Mouse (Mus musculus): Measurements from ENCODE around the gene Pter. TPM values are rescaled to one million over a fixed set of nuclear protein-coding genes. Genes with fewer than 3 reads are reported as not detected.

The Pter gene
- total and polyA plus RNA-seq, 3 experiments = 27.2 to 90.9 (median 53.7) TPM

- no peak for TF ChIP-seq UBTF (IDR thresholded peaks at IDR 0.05; ENCODE audit: low read depth, low read length)
- TF ChIP-seq USF1 (IDR thresholded peaks at IDR 0.05; ENCODE audit: low read depth, low read length) = no peak
Measured at GRCm38 (mm10) chr2:12930338-12930737, 6.5 kb downstream of the Pter start (continued).

- peaks cover 5 to 40% of the 10 kb centered on the region in 2 experiments for H3K36me3 ChIP-seq (replicated peaks in 1 of 2; ENCODE audit: control insufficient read depth in 1 of 2, insufficient read depth in 1 of 2, low read length in 1 of 2)
- H3K9ac ChIP-seq (ENCODE audit: insufficient read depth, low read depth) = no peak overlapping the region
- no peak for DNase-seq (ENCODE audit: extremely low read depth)
- H3K4me1 ChIP-seq (ENCODE audit: control insufficient read depth in 1 of 2, insufficient read depth in 2 of 2) = peaks cover 6 to 31% of the 10 kb centered on the region in 2 experiments; a peak in 3 of 4 replicates
- TF ChIP-seq CTCF (conservative IDR thresholded peaks at IDR 0.05 in 1 of 2, IDR thresholded peaks at IDR 0.05 in 1 of 2; ENCODE audit: low read depth in 2 of 2, low read length in 2 of 2) (no peak), GABPA (IDR thresholded peaks at IDR 0.05; ENCODE audit: insufficient replicate concordance, low read depth, low read length) (no peak)
- dilution Hi-C loops (cut with MboI; ENCODE audit: extremely low pct_ligation_motif_present, extremely low pct_unique_long_range_greater_than_20kb, low sequenced_read_pairs) = no loop called here
- no peaks in the 10 kb centered on the region for H3K27me3 ChIP-seq (replicated peaks)
- in situ Hi-C loops (cut with MboI; ENCODE audit: low pct_ligation_motif_present, low pct_unique_long_range_greater_than_20kb, low sequenced_read_pairs) = no loop called here
- H3K79me2 ChIP-seq (replicated peaks; ENCODE audit: control insufficient read depth, extremely low read depth, insufficient read depth, poor library complexity, severe bottlenecking) = no peaks in the 10 kb centered on the region; the same call in 1 of the 2 replicates
- no peak overlapping the region for H3K4me2 ChIP-seq (ENCODE audit: insufficient read depth, low read depth, poor library complexity, severe bottlenecking)
- no peak overlapping the region for H3K4me3 ChIP-seq (replicated peaks in 1 of 3; ENCODE audit: low read depth in 2 of 3, low read length in 2 of 3, poor library complexity in 1 of 3)
- H3K27ac ChIP-seq (ENCODE audit: insufficient read depth, low read depth) = no peak overlapping the region
- no peaks in the 10 kb centered on the region for H3K9me3 ChIP-seq (replicated peaks; ENCODE audit: low read length)
Measured at GRCm38 (mm10) chr2:12933905-12934304, 10.1 kb downstream of the Pter start.

- TF ChIP-seq ZC3H11A (IDR thresholded peaks at IDR 0.05; ENCODE audit: low read depth, low read length) (no peak), JUN (IDR thresholded peaks at IDR 0.05; ENCODE audit: insufficient read depth, low read depth, low read length) (no peak), ZKSCAN1 (IDR thresholded peaks at IDR 0.05; ENCODE audit: borderline replicate concordance, low read depth, low read length) (no peak), UBTF (IDR thresholded peaks at IDR 0.05; ENCODE audit: low read depth, low read length) (no peak), MYC (IDR thresholded peaks at IDR 0.05; ENCODE audit: low read depth, low read length) (no peak), TBP (conservative IDR thresholded peaks at IDR 0.05; ENCODE audit: low read depth, low read length) (no peak), PAX5 (IDR thresholded peaks at IDR 0.05; ENCODE audit: low read length) (no peak), CHD1 (IDR thresholded peaks at IDR 0.05; ENCODE audit: low read depth, low read length) (no peak), POLR2AphosphoS2 (IDR thresholded peaks at IDR 0.05; ENCODE audit: low read depth, low read length) (no peak), KAT2A (IDR thresholded peaks at IDR 0.05; ENCODE audit: insufficient replicate concordance, low read length) (no peak), MXI1 (IDR thresholded peaks at IDR 0.05; ENCODE audit: low read depth, low read length) (no peak), HCFC1 (IDR thresholded peaks at IDR 0.05; ENCODE audit: low read depth, low read length) (no peak)
- H3K9me3 ChIP-seq (replicated peaks; ENCODE audit: low read length) = no peaks in the 10 kb centered on the region
- peaks cover 5 to 40% of the 10 kb centered on the region in 2 experiments for H3K36me3 ChIP-seq (replicated peaks in 1 of 2; ENCODE audit: control insufficient read depth in 1 of 2, insufficient read depth in 1 of 2, low read length in 1 of 2)
- H3K4me1 ChIP-seq (ENCODE audit: control insufficient read depth in 1 of 2, insufficient read depth in 2 of 2) = peaks cover 3 to 23% of the 10 kb centered on the region in 2 experiments; a peak in 3 of 4 replicates
- DNase-seq (ENCODE audit: extremely low read depth) = no peak
- no peaks in the 10 kb centered on the region for H3K79me2 ChIP-seq (replicated peaks; ENCODE audit: control insufficient read depth, extremely low read depth, insufficient read depth, poor library complexity, severe bottlenecking)
- H3K9ac ChIP-seq (ENCODE audit: insufficient read depth, low read depth) = no peak overlapping the region
- no peak overlapping the region for H3K27ac ChIP-seq (ENCODE audit: insufficient read depth, low read depth)
- H3K4me3 ChIP-seq (replicated peaks in 1 of 3; ENCODE audit: low read depth in 2 of 3, low read length in 2 of 3, poor library complexity in 1 of 3) = no peak overlapping the region
- no peaks in the 10 kb centered on the region for H3K27me3 ChIP-seq (replicated peaks)
- dilution Hi-C loops (cut with MboI; ENCODE audit: extremely low pct_ligation_motif_present, extremely low pct_unique_long_range_greater_than_20kb, low sequenced_read_pairs) = no loop called here
- in situ Hi-C loops (cut with MboI; ENCODE audit: low pct_ligation_motif_present, low pct_unique_long_range_greater_than_20kb, low sequenced_read_pairs) = no loop called here
- H3K4me2 ChIP-seq (ENCODE audit: insufficient read depth, low read depth, poor library complexity, severe bottlenecking) = no peak overlapping the region
Measured at GRCm38 (mm10) chr2:12935286-12935685, 11.4 kb downstream of the Pter start.

Measured in CH12.LX (cell line).